Mouse (Mus musculus): ENCODE results near the gene Surf2. TPM values are rescaled to one million over a fixed set of nuclear protein-coding genes. Genes with fewer than 3 reads are reported as not detected.
A peak's percentile ranks its signal among the peaks of the same experiment; 100 is the strongest.
"Not testable (repeated sequence)": the region's sequence is repeated elsewhere in the genome, so short reads cannot be mapped to it uniquely, and the experiment has no call there.

Surf2 gene
- polyA plus RNA-seq (2016; fragmentation: Nextera tagmentation; extraction: Ambion mirVana): 46.3 and 48.1 TPM in 2 replicates

GRCm38 (mm10) chr2:26915927-26916728, at the start of gene Surf2, which contains the start of gene Surf1:
Gene Surf2, plus strand, starts transcription at chr2:26916367.
Gene Surf1, minus strand, starts transcription at chr2:26916530.
- peak; percentile 70 for ATAC-seq

GRCm38 (mm10) chr2:26870666-26871065, 45.5 kb upstream of the Surf2 start:
- no peak for ATAC-seq
- H3K36me3 ChIP-seq: no peaks in the 10 kb centered on the region
- 39% methylated on average over 6 of the region's 6 CpGs for WGBS (ENCODE audit: insufficient replicate concordance)

More at GRCm38 (mm10) chr2:26915927-26916728, at the start of gene Surf2, which contains the start of gene Surf1:
- Histone ChIP-seq H3K4me2 (peak within 1 kb of the TSS; percentile 95), H3K36me3 (peaks cover 78% of the 10 kb centered on the region), H3K9ac (peak within 1 kb of the TSS; percentile 86), H3K9me3 (replicated peaks) (no peaks in the 10 kb centered on the region), H3K4me1 (peaks cover 67% of the 10 kb centered on the region), H3K4me3 (peak within 1 kb of the TSS; percentile 82), H3K27ac (peak within 1 kb of the TSS; percentile 82), H3K27me3 (replicated peaks) (no peaks in the 10 kb centered on the region)
- 2% methylated on average over 47 of the region's 47 CpGs for WGBS (ENCODE audit: insufficient replicate concordance)

GRCm38 (mm10) chr2:26878571-26878970, 37.6 kb upstream of the Surf2 start:
- Histone ChIP-seq H3K4me3 (no peak overlapping the region), H3K36me3 (no peaks in the 10 kb centered on the region), H3K9me3 (replicated peaks) (no peaks in the 10 kb centered on the region), H3K4me1 (no peaks in the 10 kb centered on the region), H3K9ac (no peak overlapping the region), H3K27me3 (replicated peaks) (no peaks in the 10 kb centered on the region), H3K4me2 (no peak overlapping the region), H3K27ac (no peak overlapping the region)
- ATAC-seq: no peak

More at GRCm38 (mm10) chr2:26870666-26871065, 45.5 kb upstream of the Surf2 start:
- H3K9ac ChIP-seq: no peak overlapping the region
- no peaks in the 10 kb centered on the region for H3K9me3 ChIP-seq (replicated peaks)
- no peak overlapping the region for H3K4me2 ChIP-seq
- H3K27me3 ChIP-seq (replicated peaks): peaks cover 13% of the 10 kb centered on the region; the same call in 1 of the 2 replicates
- H3K4me1 ChIP-seq: no peaks in the 10 kb centered on the region
- no peak overlapping the region for H3K4me3 ChIP-seq
- no peak overlapping the region for H3K27ac ChIP-seq

DNA sequence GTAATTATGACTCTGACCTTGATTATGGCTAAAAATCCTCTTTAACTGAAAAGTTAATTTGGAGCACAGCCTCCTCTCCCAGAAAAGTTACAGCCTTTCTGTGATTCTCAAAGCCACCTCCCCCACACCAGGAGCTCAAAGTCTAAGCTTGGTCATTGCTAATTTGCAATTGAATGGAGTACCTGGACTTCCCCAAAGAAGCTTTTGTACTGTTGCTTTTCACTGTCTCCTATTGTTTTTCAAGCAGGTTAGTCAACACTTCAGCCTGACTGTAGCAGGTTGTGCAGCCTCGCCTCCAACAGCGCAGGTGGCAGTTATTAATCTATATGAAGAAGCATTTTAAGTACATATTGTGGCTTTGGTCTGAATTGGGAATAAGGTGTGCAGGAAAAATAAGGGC, 30.6 kb upstream of the Surf2 start:
- ATAC-seq; H3K4me1 ChIP-seq; H3K4me2 ChIP-seq; H3K27me3 ChIP-seq (replicated peaks); H3K27ac ChIP-seq; H3K9ac ChIP-seq; H3K4me3 ChIP-seq; H3K9me3 ChIP-seq (replicated peaks): not testable (repeated sequence)
- peaks cover 32% of the 10 kb centered on the region for H3K36me3 ChIP-seq
- WGBS (ENCODE audit: insufficient replicate concordance): 80% methylated on average over 2 of the region's 2 CpGs

DNA sequence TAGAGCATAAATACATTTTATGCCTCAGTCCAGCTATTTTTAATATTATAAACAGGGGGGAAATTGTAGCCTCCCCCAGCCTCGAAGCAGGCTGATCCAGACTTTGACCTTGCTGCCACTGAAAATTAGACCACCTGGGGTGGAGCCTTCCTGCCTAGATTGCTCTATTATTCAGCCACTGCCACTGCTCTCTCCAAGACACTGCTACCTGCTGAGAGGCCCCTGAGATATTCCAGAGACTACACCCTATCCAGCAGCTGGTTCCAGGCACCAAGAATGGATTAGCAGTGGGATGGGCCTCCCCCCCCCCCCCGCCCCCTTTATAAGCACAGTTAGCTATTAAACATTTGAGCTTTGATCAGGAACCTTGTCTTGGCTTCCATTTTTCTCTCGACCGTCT, 30.0 kb upstream of the Surf2 start:
- ATAC-seq; H3K27me3 ChIP-seq (replicated peaks); H3K4me3 ChIP-seq; H3K4me1 ChIP-seq; H3K9me3 ChIP-seq (replicated peaks); H3K4me2 ChIP-seq; H3K9ac ChIP-seq; H3K27ac ChIP-seq: not testable (repeated sequence)
- 71% methylated on average over 3 of the region's 4 CpGs for WGBS (ENCODE audit: insufficient replicate concordance)
- peaks cover 38% of the 10 kb centered on the region for H3K36me3 ChIP-seq

GRCm38 (mm10) chr2:26895898-26896297, 20.3 kb upstream of the Surf2 start:
- 82% methylated on average over 4 of the region's 4 CpGs for WGBS (ENCODE audit: insufficient replicate concordance)
- ATAC-seq: no peak

DNA sequence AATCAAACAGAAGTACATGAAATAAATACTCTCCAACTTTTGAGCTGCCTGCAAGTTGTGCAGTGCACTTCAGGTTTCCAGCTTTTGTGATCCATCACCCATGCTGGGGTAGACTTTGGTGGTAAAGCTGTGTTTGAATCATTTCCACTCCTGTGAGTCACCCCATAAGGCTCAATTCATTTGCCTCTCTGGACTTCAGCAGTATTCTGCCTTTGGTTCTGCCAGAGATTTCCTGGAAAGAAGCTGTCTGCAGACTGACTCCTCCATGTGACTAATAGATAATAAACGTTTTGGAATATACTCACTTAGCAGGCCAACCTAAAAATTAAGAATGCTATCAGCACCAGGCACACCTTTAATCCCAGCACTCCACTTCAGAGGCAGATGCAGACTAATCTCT, 15.4 kb upstream of the Surf2 start:
- 17% methylated on average over 1 of the region's 1 CpGs for WGBS (ENCODE audit: insufficient replicate concordance)
- peaks cover 77% of the 10 kb centered on the region for H3K36me3 ChIP-seq
- H3K4me2 ChIP-seq: no peak overlapping the region
- no peaks in the 10 kb centered on the region for H3K27me3 ChIP-seq (replicated peaks)
- H3K9me3 ChIP-seq (replicated peaks): no peaks in the 10 kb centered on the region
- H3K4me3 ChIP-seq: peak overlapping the region; percentile 90; the same call in 1 of the 2 replicates
- H3K9ac ChIP-seq: no peak overlapping the region
- peaks cover 36% of the 10 kb centered on the region for H3K4me1 ChIP-seq
- no peak for ATAC-seq
- no peak overlapping the region for H3K27ac ChIP-seq

More at GRCm38 (mm10) chr2:26895898-26896297, 20.3 kb upstream of the Surf2 start:
- Histone ChIP-seq H3K36me3 (peaks cover 97% of the 10 kb centered on the region), H3K4me2 (no peak overlapping the region), H3K27me3 (replicated peaks) (no peaks in the 10 kb centered on the region), H3K4me3 (no peak overlapping the region), H3K27ac (no peak overlapping the region), H3K9me3 (replicated peaks) (no peaks in the 10 kb centered on the region), H3K4me1 (peaks cover 7% of the 10 kb centered on the region), H3K9ac (no peak overlapping the region)

DNA sequence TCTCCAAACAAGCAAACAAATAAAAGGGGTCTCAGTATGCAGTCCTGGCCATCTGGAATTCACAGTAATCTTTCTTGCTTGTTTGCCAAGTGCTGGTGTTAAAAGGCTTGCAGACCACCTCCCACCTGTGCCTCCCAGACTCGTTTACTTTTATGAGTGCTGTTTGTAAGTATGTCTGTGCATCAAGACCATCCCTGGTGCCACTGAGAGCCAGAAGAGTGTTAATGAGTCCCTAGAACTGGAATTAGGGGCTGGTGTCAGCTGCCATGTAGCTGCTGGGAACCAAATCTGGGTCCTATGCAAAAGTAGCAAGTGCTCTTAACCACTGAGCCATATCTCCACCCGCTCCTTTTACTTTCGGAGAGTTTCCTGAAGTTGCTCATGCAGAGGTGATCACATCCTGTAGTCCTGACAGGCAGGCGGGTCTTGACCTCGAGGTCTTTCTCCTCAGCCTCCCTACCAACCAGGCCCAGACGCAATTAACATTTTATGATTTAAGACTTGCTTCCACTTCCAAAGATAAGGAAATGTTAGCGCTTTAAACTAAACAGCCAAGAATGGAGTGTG, 14.2 kb upstream of the Surf2 start:
- Histone ChIP-seq H3K4me2 (peak overlapping the region; percentile 94), H3K9ac (peak overlapping the region; percentile 89), H3K36me3 (peaks cover 77% of the 10 kb centered on the region), H3K27ac (peak overlapping the region; percentile 90; the same call in 1 of the 2 replicates), H3K4me3 (peak overlapping the region; percentile 90), H3K27me3 (replicated peaks) (no peaks in the 10 kb centered on the region), H3K4me1 (peaks cover 36% of the 10 kb centered on the region), H3K9me3 (replicated peaks) (no peaks in the 10 kb centered on the region)
- 2% methylated on average over 7 of the region's 7 CpGs for WGBS (ENCODE audit: insufficient replicate concordance)
- no peak for ATAC-seq

DNA sequence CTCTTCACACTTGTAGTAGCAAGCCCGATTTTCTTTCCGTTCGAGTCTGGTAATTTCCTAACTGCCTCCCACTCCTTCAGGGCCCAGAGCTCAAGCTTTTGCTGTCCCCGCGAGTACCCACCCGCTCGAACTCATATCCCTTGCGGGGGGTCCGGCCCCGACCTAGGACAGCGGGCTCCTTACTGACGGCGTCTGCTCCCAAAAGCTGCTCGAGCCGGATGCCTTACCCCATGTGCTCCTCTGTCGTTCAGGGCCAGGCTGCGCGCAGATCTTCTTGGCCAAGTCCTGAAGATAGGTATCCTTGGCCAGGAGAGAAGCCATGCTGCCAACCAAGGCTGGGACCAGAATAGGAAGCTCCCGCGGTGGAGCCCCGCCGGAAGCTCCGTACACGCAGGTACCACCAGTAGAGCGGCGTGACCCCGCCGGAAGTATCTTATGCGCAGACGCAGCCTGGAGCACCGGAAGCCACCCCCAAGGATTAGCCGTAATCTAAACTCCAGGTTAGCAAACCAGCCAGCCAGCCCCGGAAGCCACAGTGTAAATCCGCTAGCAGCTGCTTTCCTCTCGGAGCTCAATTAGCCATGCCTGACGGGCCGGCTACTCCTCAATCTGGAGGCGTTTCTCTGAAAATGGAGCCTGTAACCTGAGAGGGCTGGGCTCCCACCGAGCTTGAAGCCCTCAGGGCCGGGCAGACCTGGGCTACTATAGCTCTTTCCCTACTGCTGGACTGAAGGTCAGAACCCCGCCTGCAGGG, 13.5 kb upstream of the Surf2 start, which contains the start of gene Surf6:
Surf6 (minus strand) TSS at position 413 of the 754 bp plus-strand sequence.
- no peaks in the 10 kb centered on the region for H3K9me3 ChIP-seq (replicated peaks)
- under 1% methylated on average over 41 of the region's 41 CpGs for whole genome bisulfite sequencing (ENCODE audit: insufficient replicate concordance)
- H3K27ac ChIP-seq: peak within 1 kb of the TSS; percentile 90
- peak within 1 kb of the TSS; percentile 89 for H3K9ac ChIP-seq
- H3K4me2 ChIP-seq: peak within 1 kb of the TSS; percentile 94
- peak; percentile 94 for ATAC-seq
- H3K27me3 ChIP-seq (replicated peaks): no peaks in the 10 kb centered on the region
- peaks cover 77% of the 10 kb centered on the region for H3K36me3 ChIP-seq
- peak within 1 kb of the TSS; percentile 90 for H3K4me3 ChIP-seq
- peaks cover 42% of the 10 kb centered on the region for H3K4me1 ChIP-seq

GRCm38 (mm10) chr2:26903311-26903710, 12.9 kb upstream of the Surf2 start:
- Histone ChIP-seq H3K4me3 (peak overlapping the region; percentile 90), H3K4me1 (peaks cover 45% of the 10 kb centered on the region), H3K4me2 (peak overlapping the region; percentile 94), H3K9me3 (replicated peaks) (no peaks in the 10 kb centered on the region), H3K27ac (peak overlapping the region; percentile 90), H3K9ac (peak overlapping the region; percentile 89), H3K36me3 (peaks cover 77% of the 10 kb centered on the region), H3K27me3 (replicated peaks) (no peaks in the 10 kb centered on the region)
- WGBS (ENCODE audit: insufficient replicate concordance): 16% methylated on average over 7 of the region's 7 CpGs
- no peak for ATAC-seq

DNA sequence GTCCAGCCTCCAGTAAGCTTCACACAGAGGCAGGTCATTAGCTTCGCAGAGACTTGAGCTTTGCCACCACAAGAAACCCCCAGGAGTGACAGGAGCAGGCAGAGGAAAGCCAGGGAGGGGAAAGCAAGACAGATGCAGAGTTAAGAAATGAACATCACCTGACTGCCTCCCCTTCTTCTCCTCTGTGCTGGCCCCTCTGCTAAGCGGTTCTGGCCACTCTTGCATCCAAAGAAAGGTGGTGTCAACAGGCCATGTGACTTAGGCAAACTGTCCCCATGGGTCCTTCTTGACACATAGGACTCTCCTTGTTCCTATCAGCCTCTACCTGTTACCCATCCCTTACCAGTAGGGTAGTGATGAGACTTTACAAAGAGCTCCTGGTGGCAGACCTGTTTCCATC, 10.2 kb upstream of the Surf2 start:
- no peak overlapping the region for H3K4me3 ChIP-seq
- no peak overlapping the region for H3K9ac ChIP-seq
- no peak overlapping the region for H3K27ac ChIP-seq
- no peak overlapping the region for H3K4me2 ChIP-seq
- H3K27me3 ChIP-seq (replicated peaks): no peaks in the 10 kb centered on the region
- H3K4me1 ChIP-seq: peaks cover 54% of the 10 kb centered on the region
- H3K36me3 ChIP-seq: peaks cover 55% of the 10 kb centered on the region
- WGBS (ENCODE audit: insufficient replicate concordance): 83% methylated on average over 2 of the region's 2 CpGs
- no peak for ATAC-seq
- no peaks in the 10 kb centered on the region for H3K9me3 ChIP-seq (replicated peaks)
